Mouse (Mus musculus) forebrain, embryonic 11.5 days (tissue): ENCODE results near the gene Sfxn3. TPM values are rescaled to one million over a fixed set of nuclear protein-coding genes. Genes with fewer than 3 reads are reported as not detected.

Experiments used
- ATAC-seq: fragments of 200-750 bp; cut with Nextera tagmentation; replicated peaks from 2 replicates; pipeline ENCODE4 v1.8.0; 2017; ENCODE audit warnings: moderate TSS enrichment; ENCODE audit not compliant: low FRiP score
- DNase-seq: peaks from one replicate; pipeline ENCODE4 v3.0.0-alpha.2; 2017; ENCODE audit warnings: low spot score
- H3K27ac ChIP-seq: fragments of 300-500 bp; sonication (generic); 2 replicates; pipeline ENCODE4 v1.5.1; 2014; ENCODE audit warnings: low read depth, low read length
- H3K27me3 ChIP-seq: fragments of 300-500 bp; sonication (generic); 2 replicates; pipeline ENCODE4 v1.6.1; 2014; ENCODE audit warnings: mild to moderate bottlenecking, low read length, mixed read lengths; ENCODE audit not compliant: control insufficient read depth, insufficient read depth
- H3K36me3 ChIP-seq: fragments of 300-500 bp; sonication (generic); 2 replicates; pipeline ENCODE4 v1.6.1; 2014; ENCODE audit warnings: mild to moderate bottlenecking, low read length, moderate library complexity, mixed read lengths; ENCODE audit not compliant: control insufficient read depth, insufficient read depth
- H3K4me1 ChIP-seq: fragments of 300-500 bp; sonication (generic); replicated peaks from 2 replicates; pipeline ENCODE4 v1.6.1; 2014; ENCODE audit warnings: low read length, mixed read lengths; ENCODE audit not compliant: control insufficient read depth, insufficient read depth
- H3K4me2 ChIP-seq: fragments of 300-500 bp; sonication (generic); 2 replicates; pipeline ENCODE4 v1.6.1; 2014; ENCODE audit warnings: low read depth, mild to moderate bottlenecking, low read length, moderate library complexity, mixed read lengths; ENCODE audit not compliant: severe bottlenecking
- H3K4me3 ChIP-seq: fragments of 300-500 bp; sonication (generic); 2 replicates; pipeline ENCODE4 v1.5.1; 2014; ENCODE audit warnings: low read depth, low read length
- H3K9ac ChIP-seq: fragments of 300-500 bp; sonication (generic); 2 replicates; pipeline ENCODE4 v1.6.1; 2014; ENCODE audit warnings: low read length
- H3K9me3 ChIP-seq: fragments of 300-500 bp; sonication (generic); 2 replicates; pipeline ENCODE4 v1.6.1; 2016; ENCODE audit warnings: low read length, mixed read lengths; ENCODE audit not compliant: control insufficient read depth
- WGBS: fragments of 180-500 bp; shearing (Covaris S2); extraction: QIAGEN DNeasy Blood & Tissue Kit; methylation state at CpG from one replicate; pipeline ENCODE4 v1.1.7; 2014; 5-methylcytosine and 5-hydroxymethylcytosine counted together
- polyA plus RNA-seq: library from polyadenylated mRNA; unstranded; fragments of >200 nt; fragmentation: Nextera tagmentation; extraction: Ambion mirVana; gene quantifications from 2 replicates; pipeline ENCODE4 v1.2.1, GENCODE M21; 2014

The Sfxn3 gene
- polyA plus RNA-seq, 1 experiment from 2014 or later, result 15.4 TPM

- H3K27me3 ChIP-seq, result no peaks in the 10 kb centered on the region
Observed at GRCm38 (mm10) chr19:45015518-45016281, 31.6 kb upstream of the Sfxn3 start.

GRCm38 (mm10) chr19:45016341-45017215, 30.7 kb upstream of the Sfxn3 start:
- Histone ChIP-seq H3K4me1 (peaks cover 31% of the 10 kb centered on the region), H3K27ac (peak overlapping the region; percentile 96), H3K36me3 (no peaks in the 10 kb centered on the region; the same call in 1 of the 2 replicates), H3K4me2 (peak overlapping the region; percentile 90), H3K4me3 (peak overlapping the region; percentile 42), H3K9me3 (no peaks in the 10 kb centered on the region), H3K9ac (peak overlapping the region; percentile 73), H3K27me3 (no peaks in the 10 kb centered on the region)
- no peak; the same call in 1 of the 2 replicates for ATAC-seq
- 1% methylated on average over 17 of the region's 18 CpGs for WGBS
- DNase-seq, result peak; percentile 80

More at GRCm38 (mm10) chr19:45015518-45016281, 31.6 kb upstream of the Sfxn3 start:
- no peaks in the 10 kb centered on the region for H3K9me3 ChIP-seq
- H3K9ac ChIP-seq, result peak overlapping the region; percentile 57
- H3K36me3 ChIP-seq, result no peaks in the 10 kb centered on the region; the same call in 1 of the 2 replicates
- DNase-seq (peak; percentile 73), ATAC-seq (0 out of 2 replicates have a peak, but pooled peaks have one; percentile 13)
- H3K4me3 ChIP-seq, result peak overlapping the region; percentile 42
- H3K27ac ChIP-seq, result peak overlapping the region; percentile 96
- WGBS, result under 1% methylated on average over 34 of the region's 34 CpGs
- H3K4me1 ChIP-seq, result peaks cover 29% of the 10 kb centered on the region
- H3K4me2 ChIP-seq, result peak overlapping the region; percentile 90

DNA sequence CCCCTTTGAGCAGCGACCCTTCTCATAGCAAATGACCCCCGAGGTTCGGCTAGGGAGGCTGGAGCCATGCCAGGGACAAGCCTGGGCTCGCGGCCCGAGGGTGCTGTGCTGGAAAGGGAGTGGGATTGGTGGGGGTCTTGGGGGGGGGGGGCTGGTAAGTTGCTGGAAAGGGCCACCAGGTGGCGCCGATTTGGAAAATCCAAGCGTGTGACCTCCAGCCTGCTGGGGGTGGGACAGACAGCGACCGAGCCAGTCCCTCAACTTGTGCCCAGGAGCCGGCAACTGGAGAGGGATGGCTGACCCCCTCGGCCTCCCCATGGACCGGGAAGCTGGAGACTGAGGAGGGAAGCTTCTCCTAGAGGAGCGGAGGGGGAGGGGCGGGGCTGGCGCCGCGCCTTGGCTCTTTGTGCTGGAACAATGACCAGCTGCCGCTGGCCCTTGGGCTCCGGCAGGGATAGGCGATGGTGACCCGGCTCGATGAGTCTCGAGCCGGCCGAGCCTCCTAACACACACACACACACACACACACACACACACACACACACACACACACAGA, 30.0 kb upstream of the Sfxn3 start:
- Histone ChIP-seq H3K4me3 (peak overlapping the region; percentile 42), H3K36me3 (no peaks in the 10 kb centered on the region; the same call in 1 of the 2 replicates), H3K27ac (peak overlapping the region; percentile 96), H3K9me3 (no peaks in the 10 kb centered on the region), H3K4me1 (peaks cover 30% of the 10 kb centered on the region), H3K4me2 (peak overlapping the region; percentile 90), H3K9ac (peak overlapping the region; percentile 73), H3K27me3 (no peaks in the 10 kb centered on the region)
- DNase-seq (peak; percentile 93), ATAC-seq (peak; percentile 83)
- WGBS, result 0% methylated on average over 25 of the region's 27 CpGs

DNA sequence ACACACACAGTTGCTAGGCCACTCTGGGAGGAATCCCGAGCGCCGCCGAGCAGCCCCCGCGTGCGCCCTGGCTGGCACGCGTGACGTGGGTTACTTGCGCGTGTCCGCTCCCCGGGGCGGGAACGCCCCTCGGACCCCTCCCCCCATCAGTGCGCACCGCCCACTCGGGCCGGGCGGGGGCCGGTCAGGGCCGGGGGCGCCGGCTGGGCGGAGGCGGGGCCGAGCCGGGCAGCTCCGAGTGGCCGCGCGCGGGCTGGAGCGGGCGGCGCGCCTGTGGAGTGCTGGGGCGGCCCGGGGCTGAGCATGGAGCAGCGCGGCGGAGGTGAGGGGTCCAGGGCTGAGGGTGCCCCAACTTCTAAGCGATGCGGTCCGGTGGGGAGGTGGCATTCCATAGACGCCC, 29.4 kb upstream of the Sfxn3 start:
- Histone ChIP-seq H3K9ac (peak overlapping the region; percentile 73), H3K27me3 (no peaks in the 10 kb centered on the region), H3K4me3 (peak overlapping the region; percentile 42), H3K4me2 (peak overlapping the region; percentile 90), H3K9me3 (no peaks in the 10 kb centered on the region), H3K4me1 (peaks cover 28% of the 10 kb centered on the region), H3K27ac (peak overlapping the region; percentile 96), H3K36me3 (peaks cover 4% of the 10 kb centered on the region; the same call in 1 of the 2 replicates)
- ATAC-seq (peak; percentile 83), DNase-seq (peak; percentile 93)
- 0% methylated on average over 36 of the region's 48 CpGs for WGBS

DNA sequence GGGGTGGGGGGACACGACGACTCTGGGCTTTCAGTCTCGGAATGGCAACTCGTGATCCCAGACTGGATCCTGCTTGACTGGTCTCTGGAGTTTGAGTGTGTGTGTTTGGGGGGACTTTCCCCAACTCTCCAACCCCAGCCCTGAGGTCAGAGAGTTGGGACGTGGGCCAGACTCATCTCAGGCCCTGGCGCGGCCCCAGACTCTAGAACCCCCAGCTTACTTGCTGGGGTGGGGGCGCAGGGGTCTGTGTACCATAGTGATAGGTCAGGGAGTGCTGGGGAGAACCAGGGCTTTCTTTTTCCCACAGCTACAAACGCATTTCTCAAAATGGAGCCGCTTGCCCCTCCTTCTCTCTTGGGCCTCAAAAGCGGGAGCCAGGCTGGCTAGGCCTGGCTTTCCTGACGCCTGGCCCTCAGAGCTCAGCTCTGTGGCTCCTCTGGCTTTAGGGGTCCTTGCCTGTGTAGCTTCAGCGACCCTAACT, 28.9 kb upstream of the Sfxn3 start:
- Histone ChIP-seq H3K4me1 (peaks cover 28% of the 10 kb centered on the region), H3K9me3 (no peaks in the 10 kb centered on the region), H3K27me3 (no peaks in the 10 kb centered on the region), H3K9ac (peak overlapping the region; percentile 73), H3K4me2 (peak overlapping the region; percentile 90), H3K27ac (peak overlapping the region; percentile 96), H3K36me3 (peaks cover 4% of the 10 kb centered on the region; the same call in 1 of the 2 replicates), H3K4me3 (peak overlapping the region; percentile 42)
- ATAC-seq (no peak), DNase-seq (peak; percentile 68)
- under 1% methylated on average over 13 of the region's 13 CpGs for WGBS

GRCm38 (mm10) chr19:45020348-45020747, 27.0 kb upstream of the Sfxn3 start:
- H3K4me3 ChIP-seq, result no peak overlapping the region
- H3K4me1 ChIP-seq, result peaks cover 22% of the 10 kb centered on the region
- H3K36me3 ChIP-seq, result peaks cover 9% of the 10 kb centered on the region; the same call in 1 of the 2 replicates
- DNase-seq (peak; percentile 54), ATAC-seq (no peak)
- no peaks in the 10 kb centered on the region for H3K9me3 ChIP-seq
- WGBS, result 72% methylated on average over 6 of the region's 6 CpGs
- no peak overlapping the region; the same call in 1 of the 2 replicates for H3K9ac ChIP-seq
- H3K27ac ChIP-seq, result no peak overlapping the region
- H3K27me3 ChIP-seq, result no peaks in the 10 kb centered on the region
- H3K4me2 ChIP-seq, result no peak overlapping the region

- Histone ChIP-seq H3K36me3 (peaks cover 17% of the 10 kb centered on the region), H3K4me3 (no peak overlapping the region), H3K9ac (peak overlapping the region; percentile 1; the same call in 1 of the 2 replicates), H3K4me1 (peaks cover 13% of the 10 kb centered on the region), H3K27ac (no peak overlapping the region), H3K9me3 (no peaks in the 10 kb centered on the region), H3K4me2 (no peak overlapping the region), H3K27me3 (no peaks in the 10 kb centered on the region)
- DNase-seq (peak; percentile 51), ATAC-seq (no peak)
- 96% methylated on average over 15 of the region's 15 CpGs for WGBS
Observed at GRCm38 (mm10) chr19:45021362-45021761, 25.9 kb upstream of the Sfxn3 start.

DNA sequence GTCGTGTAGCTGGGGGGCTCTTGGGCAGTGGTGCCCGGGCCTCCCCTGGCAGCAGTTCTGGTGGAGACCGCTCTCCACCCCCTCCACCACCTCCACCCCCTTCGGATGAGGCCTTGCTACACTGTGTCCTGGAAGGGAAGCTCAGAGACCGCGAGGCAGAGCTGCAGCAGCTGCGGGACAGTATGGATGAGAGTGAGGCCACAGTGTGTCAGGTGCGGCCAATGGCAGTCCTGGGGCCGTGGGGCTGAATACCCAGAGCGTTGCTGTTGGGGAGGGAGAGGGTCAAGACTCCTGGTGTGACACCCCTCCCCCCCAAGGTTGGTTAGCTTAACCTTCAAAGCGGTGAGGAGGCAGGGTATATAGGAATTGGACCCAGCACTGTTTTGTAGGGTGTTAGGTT, 23.3 kb upstream of the Sfxn3 start:
- 84% methylated on average over 11 of the region's 11 CpGs for WGBS
- H3K4me1 ChIP-seq, result peaks cover 6% of the 10 kb centered on the region
- H3K9ac ChIP-seq, result no peak overlapping the region
- ATAC-seq (0 out of 2 replicates have a peak, but pooled peaks have one; percentile 26), DNase-seq (no peak)
- no peaks in the 10 kb centered on the region for H3K27me3 ChIP-seq
- H3K36me3 ChIP-seq, result peaks cover 23% of the 10 kb centered on the region
- H3K27ac ChIP-seq, result no peak overlapping the region
- H3K4me2 ChIP-seq, result no peak overlapping the region
- H3K4me3 ChIP-seq, result no peak overlapping the region
- no peaks in the 10 kb centered on the region for H3K9me3 ChIP-seq
